ENCODE assay signal across 20 mouse cellular contexts in the genomic region with DNA sequence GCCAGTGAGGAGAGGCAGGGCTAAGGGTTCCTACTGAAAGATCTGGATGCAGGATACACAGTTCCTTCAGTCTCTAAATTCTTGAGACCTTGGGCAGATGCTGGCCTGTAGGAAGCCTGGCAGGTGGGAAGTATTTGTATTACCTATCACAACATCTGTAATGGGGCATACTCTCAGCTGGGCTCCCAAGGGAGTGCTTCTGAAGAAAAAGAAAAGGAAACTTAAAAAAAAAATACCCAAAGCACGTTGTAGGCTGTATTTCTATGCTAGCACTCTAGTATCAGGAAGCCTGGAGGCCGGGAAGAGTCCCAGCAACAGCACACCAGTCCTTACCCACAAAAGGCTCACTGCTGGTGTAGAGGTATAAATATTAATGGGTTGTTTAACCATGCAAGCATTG. TPM values are rescaled to one million over a fixed set of nuclear protein-coding genes. Genes with fewer than 3 reads are reported as not detected.
"Had no signal": no experiment of that assay in that cellular context is flagged by ENCODE, and none has a peak within 500 bp of the region (broad histone marks: within the 10 kb centered on the region; RNA-seq: fewer than 3 reads in every experiment).

No protein-coding gene starts in this region.

- H3K9ac ChIP-seq: liver, embryonic 13.5 days had no signal

- DNase-seq: kidney, adult 18-20 months; kidney, adult 9 months; kidney, postnatal 14 days; kidney, postnatal 4 days; liver, embryonic 13.5 days; lung, adult 2 months; lung, postnatal 14 days; lung, postnatal 4 days; thymus, adult 2 months; thymus, postnatal 14 days; thymus, postnatal 4 days had no signal

- H3K4me3 ChIP-seq: liver, embryonic 13.5 days had no signal

- ATAC-seq: intestine, embryonic 16.5 days had no signal

- H3K27me3 ChIP-seq: midbrain, embryonic 15.5 days had no signal

- H3K27ac ChIP-seq: liver, embryonic 13.5 days; stomach, postnatal 0 days had no signal

- H3K36me3 ChIP-seq: liver, embryonic 13.5 days; midbrain, embryonic 12.5 days; midbrain, embryonic 15.5 days; neural tube, embryonic 13.5 days had no signal

- H3K9me3 ChIP-seq: liver, embryonic 13.5 days; midbrain, embryonic 12.5 days; midbrain, embryonic 15.5 days; neural tube, embryonic 13.5 days had no signal

RNA-seq across cellular contexts. Expression of a gene that starts 7.2 kb away (rescaled TPM):
- total RNA-seq: liver, adult 2 months; megakaryocyte progenitor cell, adult 5-6 weeks; megakaryocyte-erythroid progenitor cell, adult 5-6 weeks; neutrophil, adult 5-6 weeks had no signal
- polyA plus RNA-seq: liver, adult 2 months had no signal
